Mouse (Mus musculus) limb, embryonic 15.5 days (tissue): Measurements from ENCODE around the gene Atp5f1. TPM values are rescaled to one million over a fixed set of nuclear protein-coding genes. Genes with fewer than 3 reads are reported as not detected.
"Not testable (repeated sequence)": the region's sequence is repeated elsewhere in the genome, so short reads cannot be mapped to it uniquely, and the experiment has no call there.

Experiments
- ATAC-seq: fragments of 200-750 bp; cut with Nextera tagmentation; 2 replicates; pipeline ENCODE4 v1.8.0; 2017; ENCODE audit warnings: low read depth, moderate TSS enrichment; ENCODE audit not compliant: insufficient number of reproducible peaks, low FRiP score, low TSS enrichment
- H3K27ac ChIP-seq: fragments of 300-500 bp; sonication (generic); 2 replicates; pipeline ENCODE4 v1.5.1; 2015; ENCODE audit warnings: moderate library complexity, mild to moderate bottlenecking, inconsistent platforms
- H3K27me3 ChIP-seq: fragments of 300-500 bp; sonication (generic); 2 replicates; pipeline ENCODE4 v1.6.1; 2015; ENCODE audit warnings: inconsistent platforms
- H3K36me3 ChIP-seq: fragments of 300-500 bp; sonication (generic); 2 replicates; pipeline ENCODE4 v1.6.1; 2015; ENCODE audit warnings: inconsistent platforms
- H3K4me1 ChIP-seq: fragments of 300-500 bp; sonication (generic); 2 replicates; pipeline ENCODE4 v1.6.1; 2015; ENCODE audit warnings: inconsistent platforms
- H3K4me2 ChIP-seq: fragments of 300-500 bp; sonication (generic); 2 replicates; pipeline ENCODE4 v1.6.1; 2015; ENCODE audit warnings: mild to moderate bottlenecking, inconsistent platforms
- H3K4me3 ChIP-seq: fragments of 300-500 bp; sonication (generic); 2 replicates; pipeline ENCODE4 v1.5.1; 2015; ENCODE audit warnings: mild to moderate bottlenecking, inconsistent platforms
- H3K9ac ChIP-seq: fragments of 300-500 bp; sonication (generic); 2 replicates; pipeline ENCODE4 v1.6.1; 2015; ENCODE audit warnings: inconsistent platforms
- H3K9me3 ChIP-seq: fragments of 300-500 bp; sonication (generic); 2 replicates; pipeline ENCODE4 v1.6.1; 2016; ENCODE audit warnings: inconsistent platforms
- WGBS: fragments of 180-500 bp; shearing (Covaris S2); methylation state at CpG from one replicate; pipeline ENCODE4 v1.1.7; 2015; 5-methylcytosine and 5-hydroxymethylcytosine counted together
- polyA plus RNA-seq: library from polyadenylated mRNA; unstranded; fragments of >200 nt; fragmentation: Nextera tagmentation; extraction: Ambion mirVana; gene quantifications from 2 replicates; pipeline ENCODE4 v1.2.1, GENCODE M21; 2015

Atp5f1 gene
- polyA plus RNA-seq, 1 experiment from 2014 or later, result 391 TPM

DNA sequence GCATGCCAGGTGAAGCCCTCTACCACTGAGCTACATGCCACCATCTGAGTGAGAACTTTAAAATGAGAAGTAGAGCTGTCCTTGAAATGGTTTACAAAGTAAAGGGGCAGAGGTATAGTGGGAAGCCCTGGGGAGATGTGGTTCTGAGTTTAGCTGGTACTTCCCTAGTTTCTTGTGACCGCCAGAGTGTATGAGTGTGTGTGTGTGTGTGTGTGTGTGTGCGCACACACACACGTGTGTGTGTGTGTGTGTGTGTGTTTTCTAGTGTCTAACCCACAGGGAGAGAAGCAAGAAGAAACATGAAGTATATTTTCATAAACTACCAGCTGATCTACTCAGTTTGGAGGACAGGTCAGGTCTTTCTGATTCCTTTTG, 31.7 kb downstream of the Atp5f1 start:
- H3K4me1 ChIP-seq, result no peaks in the 10 kb centered on the region
- H3K36me3 ChIP-seq, result no peaks in the 10 kb centered on the region
- no peak overlapping the region for H3K4me3 ChIP-seq
- ATAC-seq, result no peak
- no peak overlapping the region for H3K27ac ChIP-seq
- no peaks in the 10 kb centered on the region for H3K9me3 ChIP-seq
- no peaks in the 10 kb centered on the region for H3K27me3 ChIP-seq
- H3K9ac ChIP-seq, result no peak overlapping the region
- WGBS, result 87% methylated on average over 3 of the region's 3 CpGs
- H3K4me2 ChIP-seq, result no peak overlapping the region

DNA sequence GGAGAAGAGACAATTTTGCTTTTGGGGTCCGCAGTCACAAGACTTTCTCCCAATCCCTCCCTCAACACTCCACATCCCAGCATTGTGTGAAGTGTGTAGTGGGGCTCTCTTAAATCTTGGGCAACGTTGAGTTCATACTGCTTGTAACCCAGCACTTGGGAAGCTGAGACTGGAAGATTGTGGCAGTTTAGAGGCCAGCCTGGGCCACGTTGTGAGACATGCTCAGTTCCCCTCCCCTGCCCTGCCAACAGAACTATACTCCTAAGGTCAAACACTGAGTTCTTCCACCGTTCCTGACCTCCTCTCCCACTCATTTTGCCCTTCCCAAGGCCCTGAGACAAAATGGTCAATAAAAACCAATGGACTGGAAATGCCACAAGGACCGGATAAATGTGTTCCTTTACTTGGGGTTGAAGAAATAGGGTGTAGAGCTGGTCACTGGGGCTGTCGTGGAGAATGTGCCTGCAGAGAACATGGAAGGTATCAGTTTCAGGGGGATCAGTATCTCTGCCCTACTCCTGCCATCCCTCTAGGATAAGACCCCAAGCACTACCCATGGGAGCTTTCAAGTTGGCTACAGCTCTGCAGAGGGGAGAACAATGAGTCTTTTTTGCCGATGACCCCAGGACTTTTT, 32.2 kb downstream of the Atp5f1 start:
- Histone ChIP-seq H3K4me2 (no peak overlapping the region), H3K9ac (no peak overlapping the region), H3K4me1 (no peaks in the 10 kb centered on the region), H3K27me3 (no peaks in the 10 kb centered on the region), H3K4me3 (no peak overlapping the region), H3K9me3 (no peaks in the 10 kb centered on the region), H3K36me3 (no peaks in the 10 kb centered on the region), H3K27ac (no peak overlapping the region)
- WGBS, result 75% methylated on average over 7 of the region's 7 CpGs
- no peak for ATAC-seq

GRCm38 (mm10) chr3:105924616-105925015, 35.3 kb downstream of the Atp5f1 start:
- H3K9ac ChIP-seq, result no peak overlapping the region
- H3K4me2 ChIP-seq, result no peak overlapping the region
- ATAC-seq, result no peak
- no peaks in the 10 kb centered on the region for H3K27me3 ChIP-seq
- WGBS, result 81% methylated on average over 9 of the region's 9 CpGs
- H3K27ac ChIP-seq, result no peak overlapping the region
- no peaks in the 10 kb centered on the region for H3K36me3 ChIP-seq
- H3K4me3 ChIP-seq, result no peak overlapping the region
- no peaks in the 10 kb centered on the region for H3K9me3 ChIP-seq
- H3K4me1 ChIP-seq, result no peaks in the 10 kb centered on the region

GRCm38 (mm10) chr3:105921959-105922358, 37.9 kb downstream of the Atp5f1 start:
- WGBS, result 67% methylated on average over 2 of the region's 2 CpGs
- no peak for ATAC-seq
- no peaks in the 10 kb centered on the region for H3K9me3 ChIP-seq

GRCm38 (mm10) chr3:105920743-105921142, 39.2 kb downstream of the Atp5f1 start:
- ATAC-seq, H3K4me2 ChIP-seq: not testable (repeated sequence)

More at GRCm38 (mm10) chr3:105921959-105922358, 37.9 kb downstream of the Atp5f1 start:
- H3K27me3 ChIP-seq, result no peaks in the 10 kb centered on the region
- H3K36me3 ChIP-seq, result no peaks in the 10 kb centered on the region
- no peak overlapping the region for H3K4me2 ChIP-seq
- H3K27ac ChIP-seq, result no peak overlapping the region
- no peaks in the 10 kb centered on the region for H3K4me1 ChIP-seq
- H3K9ac ChIP-seq, result no peak overlapping the region
- H3K4me3 ChIP-seq, result no peak overlapping the region

DNA sequence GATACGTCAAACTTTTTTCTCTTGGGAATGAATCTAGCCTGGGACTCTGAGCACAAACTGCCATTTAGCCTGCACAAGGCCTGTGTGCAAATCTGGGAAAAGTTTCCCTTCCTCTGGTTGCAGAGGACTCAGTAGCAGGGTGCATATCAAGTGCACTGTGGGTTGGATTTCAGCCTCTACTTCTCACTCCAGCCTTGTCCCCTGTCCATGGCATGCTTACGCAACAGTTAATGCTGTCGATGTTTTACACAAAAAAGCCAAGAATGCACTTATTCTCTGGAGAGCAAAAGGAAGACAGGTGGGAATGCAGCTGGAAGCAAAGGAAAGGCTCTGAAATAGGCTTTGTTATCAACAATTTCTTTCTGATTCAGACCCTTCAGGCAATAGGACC, 41.5 kb downstream of the Atp5f1 start:
- H3K36me3 ChIP-seq, result no peaks in the 10 kb centered on the region
- H3K4me3 ChIP-seq, result no peak overlapping the region
- no peak overlapping the region for H3K27ac ChIP-seq
- no peaks in the 10 kb centered on the region for H3K4me1 ChIP-seq
- no peak for ATAC-seq
- no peaks in the 10 kb centered on the region for H3K27me3 ChIP-seq
- 70% methylated on average over 3 of the region's 3 CpGs for WGBS
- no peak overlapping the region for H3K9ac ChIP-seq
- no peak overlapping the region for H3K4me2 ChIP-seq
- H3K9me3 ChIP-seq, result no peaks in the 10 kb centered on the region

More at GRCm38 (mm10) chr3:105920743-105921142, 39.2 kb downstream of the Atp5f1 start:
- not testable (repeated sequence) for H3K27me3 ChIP-seq, H3K4me1 ChIP-seq, H3K27ac ChIP-seq, H3K4me3 ChIP-seq, H3K9me3 ChIP-seq, H3K9ac ChIP-seq, H3K36me3 ChIP-seq

GRCm38 (mm10) chr3:105917656-105918354, 42.1 kb downstream of the Atp5f1 start:
- H3K27me3 ChIP-seq, result no peaks in the 10 kb centered on the region
- no peak overlapping the region for H3K4me2 ChIP-seq
- no peaks in the 10 kb centered on the region for H3K9me3 ChIP-seq
- H3K36me3 ChIP-seq, result no peaks in the 10 kb centered on the region
- ATAC-seq, result no peak
- no peaks in the 10 kb centered on the region for H3K4me1 ChIP-seq
- WGBS, result 56% methylated on average over 10 of the region's 10 CpGs
- H3K9ac ChIP-seq, result no peak overlapping the region
- H3K4me3 ChIP-seq, result no peak overlapping the region
- no peak overlapping the region for H3K27ac ChIP-seq

- not testable (repeated sequence) for H3K27ac ChIP-seq, H3K36me3 ChIP-seq, H3K4me2 ChIP-seq, H3K27me3 ChIP-seq, ATAC-seq, H3K4me1 ChIP-seq, H3K9me3 ChIP-seq, H3K9ac ChIP-seq, H3K4me3 ChIP-seq
Observed at GRCm38 (mm10) chr3:105916455-105916854, 43.4 kb downstream of the Atp5f1 start.

DNA sequence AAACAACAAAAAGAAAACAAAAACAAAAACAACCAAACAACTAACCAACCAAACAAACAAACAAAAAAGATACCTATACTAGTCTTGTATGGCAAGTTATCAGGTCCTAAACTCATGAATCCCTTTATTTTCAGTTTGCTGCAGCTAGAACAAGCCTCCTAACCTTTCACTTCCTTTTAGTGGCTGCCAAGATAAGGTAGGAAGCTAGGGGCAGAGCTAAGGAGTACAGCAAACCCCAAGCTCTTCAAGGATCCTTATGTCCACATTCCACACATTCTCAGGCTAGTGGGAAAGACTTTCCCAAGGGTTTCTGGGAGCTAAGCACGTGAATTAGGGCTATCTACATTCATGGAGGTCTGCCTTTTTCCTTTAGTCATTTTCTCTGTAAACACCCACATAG, 44.6 kb downstream of the Atp5f1 start:
- Histone ChIP-seq H3K36me3 (no peaks in the 10 kb centered on the region), H3K27ac (no peak overlapping the region), H3K9me3 (no peaks in the 10 kb centered on the region), H3K4me2 (no peak overlapping the region), H3K27me3 (no peaks in the 10 kb centered on the region), H3K4me1 (no peaks in the 10 kb centered on the region), H3K4me3 (no peak overlapping the region), H3K9ac (no peak overlapping the region)
- ATAC-seq, result no peak
- 33% methylated on average over 1 of the region's 1 CpGs for WGBS

- H3K27me3 ChIP-seq, result no peaks in the 10 kb centered on the region
- H3K9ac ChIP-seq, result no peak overlapping the region
- 65% methylated on average over 10 of the region's 10 CpGs for WGBS
- H3K4me3 ChIP-seq, result no peak overlapping the region
- H3K4me1 ChIP-seq, result no peaks in the 10 kb centered on the region
- no peak overlapping the region for H3K27ac ChIP-seq
- no peak overlapping the region for H3K4me2 ChIP-seq
- no peaks in the 10 kb centered on the region for H3K9me3 ChIP-seq
- ATAC-seq, result no peak
- H3K36me3 ChIP-seq, result no peaks in the 10 kb centered on the region
Observed at GRCm38 (mm10) chr3:105913839-105914681, 45.8 kb downstream of the Atp5f1 start.

DNA sequence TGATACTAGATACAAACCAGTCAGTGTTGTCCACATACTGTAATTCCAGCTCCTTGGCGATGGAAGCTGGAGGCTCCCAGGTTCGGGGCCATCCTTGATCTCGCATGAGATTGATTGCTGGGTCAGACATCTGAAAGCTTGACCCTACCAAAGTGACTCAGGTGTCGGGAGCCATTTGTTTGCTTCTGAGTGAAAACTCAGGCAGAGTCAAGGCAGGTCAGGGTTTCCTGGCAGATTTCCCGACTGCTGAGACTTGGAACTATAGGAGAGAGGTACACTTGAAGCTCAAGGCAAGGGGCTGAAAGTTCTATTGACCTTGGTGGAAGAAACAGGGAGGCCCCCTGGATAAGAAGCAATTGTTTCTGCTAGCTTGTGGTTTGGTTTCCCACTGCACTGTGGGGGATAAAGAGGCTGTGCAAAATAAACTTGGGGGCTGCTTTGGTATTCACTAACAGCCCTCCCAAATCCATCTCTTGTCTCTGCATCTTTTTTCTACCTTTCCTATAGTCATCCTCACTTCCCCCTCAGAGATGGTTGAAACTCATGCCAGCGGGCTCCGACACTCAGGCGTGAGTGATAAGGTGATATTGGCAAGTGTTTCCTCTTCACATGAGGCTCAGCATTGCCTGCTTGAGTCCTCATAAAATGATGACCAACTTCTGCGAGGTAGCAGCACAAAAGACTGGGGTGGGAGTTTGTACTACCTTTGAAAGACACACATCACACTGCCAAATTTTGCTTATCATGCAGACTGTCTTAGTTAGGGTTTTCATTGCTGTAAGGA, 47.6 kb downstream of the Atp5f1 start:
- ATAC-seq, result no peak
- WGBS, result 74% methylated on average over 9 of the region's 9 CpGs
- Histone ChIP-seq H3K9me3 (no peaks in the 10 kb centered on the region), H3K4me3 (no peak overlapping the region), H3K4me1 (no peaks in the 10 kb centered on the region), H3K9ac (no peak overlapping the region), H3K36me3 (no peaks in the 10 kb centered on the region), H3K27me3 (no peaks in the 10 kb centered on the region), H3K4me2 (no peak overlapping the region), H3K27ac (no peak overlapping the region)
